In the genomic region with DNA sequence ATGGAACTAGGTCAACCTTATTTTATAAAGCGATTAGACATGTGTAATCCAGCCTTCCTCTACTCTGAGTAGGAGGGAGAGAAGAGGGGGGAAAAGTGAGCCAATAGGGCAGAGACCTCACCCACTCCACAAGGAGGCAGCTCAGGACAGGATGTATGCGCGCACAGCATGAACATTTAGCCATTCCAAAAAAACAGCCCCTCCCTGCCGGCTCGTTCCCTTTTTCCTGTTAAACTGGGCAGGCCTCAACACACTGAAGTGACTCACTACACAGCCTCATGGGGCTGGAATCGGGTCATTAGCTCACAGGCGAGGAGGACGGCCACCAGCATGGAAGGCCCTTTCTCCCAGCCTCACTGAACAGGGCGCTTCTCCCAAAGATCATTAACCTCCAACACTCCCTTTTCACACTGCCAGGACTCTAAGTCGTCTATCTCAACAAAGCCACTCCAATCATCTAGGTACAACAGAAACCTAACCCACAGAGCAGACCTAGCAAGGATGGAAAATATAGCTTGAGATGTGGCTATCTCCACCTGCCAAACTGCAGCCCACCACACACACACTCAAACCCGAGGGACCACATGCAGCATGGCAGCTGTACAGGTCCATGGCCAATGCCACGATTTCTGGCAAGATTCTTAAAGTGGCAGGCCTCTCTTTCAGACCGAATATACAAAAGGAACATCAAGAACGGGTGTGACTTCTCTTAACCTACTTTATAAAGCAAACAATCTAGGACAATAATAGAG, we compare ENCODE assay signal across 7 mouse cellular contexts. TPM values are rescaled to one million over a fixed set of nuclear protein-coding genes. Genes with fewer than 3 reads are reported as not detected.
A peak's percentile ranks its signal among the peaks of the same experiment; 100 is the strongest.
DNase-seq lines count a peak whose midpoint lies in the region; ATAC-seq and TF ChIP-seq lines count a peak whose summit lies in the region.

No protein-coding gene starts in this region.

- no peak overlapping the region for H3K4me2 ChIP-seq in forebrain, embryonic 11.5 days (ENCODE audit: low read depth, low read length, severe bottlenecking)
- H3K4me2 ChIP-seq in hindbrain, embryonic 14.5 days (replicated peaks): 0 out of 2 replicates have a peak overlapping the region, but pooled peaks have one; percentile 0
- H3K4me2 ChIP-seq in lung, embryonic 14.5 days: no peak overlapping the region

- no peaks in the 10 kb centered on the region for H3K27me3 ChIP-seq in G1E (ENCODE audit: insufficient read depth, low read length)
- H3K27me3 ChIP-seq in forebrain, embryonic 11.5 days (ENCODE audit: control insufficient read depth, insufficient read depth, low read length): no peaks in the 10 kb centered on the region
- no peaks in the 10 kb centered on the region for H3K27me3 ChIP-seq in hindbrain, embryonic 14.5 days (ENCODE audit: control insufficient read depth, insufficient read depth, low read length)
- H3K27me3 ChIP-seq in lung, embryonic 14.5 days (ENCODE audit: insufficient read depth, low read length): no peaks in the 10 kb centered on the region

- peaks cover 60% of the 10 kb centered on the region for H3K4me1 ChIP-seq in G1E (ENCODE audit: insufficient read depth, low read depth, low read length)
- peaks cover 3% of the 10 kb centered on the region; the same call in 1 of the 2 replicates for H3K4me1 ChIP-seq in forebrain, embryonic 11.5 days (replicated peaks; ENCODE audit: control insufficient read depth, insufficient read depth, low read length)
- peaks cover 28% of the 10 kb centered on the region for H3K4me1 ChIP-seq in hindbrain, embryonic 14.5 days (replicated peaks; ENCODE audit: control insufficient read depth, insufficient read depth, low read length)
- H3K4me1 ChIP-seq in lung, embryonic 14.5 days (ENCODE audit: insufficient read depth): 0 out of 2 replicates have a peak, but pooled peaks cover 4% of the 10 kb centered on the region

- WGBS in forebrain, embryonic 11.5 days: 58% methylated on average over 14 of the region's 14 CpGs
- 38% methylated on average over 14 of the region's 14 CpGs for WGBS in hindbrain, embryonic 14.5 days
- 51% methylated on average over 14 of the region's 14 CpGs for WGBS in lung, embryonic 14.5 days

- H3K27ac ChIP-seq in forebrain, embryonic 11.5 days (ENCODE audit: low read depth, low read length): no peak overlapping the region
- H3K27ac ChIP-seq in hindbrain, embryonic 14.5 days: no peak overlapping the region
- H3K27ac ChIP-seq in lung, embryonic 14.5 days (ENCODE audit: low read depth): no peak overlapping the region

- peak overlapping the region; percentile 49; the same call in 1 of the 2 replicates for H3K4me3 ChIP-seq in G1E (ENCODE audit: low read depth, low read length)
- no peak overlapping the region for H3K4me3 ChIP-seq in forebrain, embryonic 11.5 days (ENCODE audit: low read depth, low read length)
- H3K4me3 ChIP-seq in hindbrain, embryonic 14.5 days (replicated peaks; ENCODE audit: low read length): no peak overlapping the region
- H3K4me3 ChIP-seq in lung, embryonic 14.5 days (ENCODE audit: low read depth, low read length): no peak overlapping the region

- H3K36me3 ChIP-seq in G1E (replicated peaks): peaks cover 78% of the 10 kb centered on the region
- no peaks in the 10 kb centered on the region; the same call in 1 of the 2 replicates for H3K36me3 ChIP-seq in forebrain, embryonic 11.5 days (ENCODE audit: control insufficient read depth, insufficient read depth, low read length)
- H3K36me3 ChIP-seq in hindbrain, embryonic 14.5 days (replicated peaks; ENCODE audit: control insufficient read depth, insufficient read depth): peaks cover 32% of the 10 kb centered on the region
- H3K36me3 ChIP-seq in lung, embryonic 14.5 days (ENCODE audit: insufficient read depth): peaks cover 40% of the 10 kb centered on the region

- no peaks in the 10 kb centered on the region for H3K9me3 ChIP-seq in G1E (replicated peaks)
- no peaks in the 10 kb centered on the region for H3K9me3 ChIP-seq in forebrain, embryonic 11.5 days (ENCODE audit: control insufficient read depth, low read length)
- no peaks in the 10 kb centered on the region for H3K9me3 ChIP-seq in hindbrain, embryonic 14.5 days (ENCODE audit: control insufficient read depth, low read length)
- H3K9me3 ChIP-seq in lung, embryonic 14.5 days (ENCODE audit: low read depth, low read length): no peaks in the 10 kb centered on the region

- no peak for ATAC-seq in G1E (ENCODE audit: extremely low read depth, insufficient number of reproducible peaks, low FRiP score, poor library complexity, severe bottlenecking)
- 0 out of 2 replicates have a peak, but pooled peaks have one; percentile 37 for ATAC-seq in forebrain, embryonic 11.5 days (replicated peaks; ENCODE audit: low FRiP score)
- ATAC-seq in hindbrain, embryonic 14.5 days (ENCODE audit: low FRiP score): peak; percentile 52; the same call in 1 of the 2 replicates
- peak; percentile 42; the same call in 1 of the 2 replicates for ATAC-seq in lung, embryonic 14.5 days (ENCODE audit: insufficient read depth)
- ATAC-seq in megakaryocyte, adult 5-6 weeks (ENCODE audit: poor library complexity, severe bottlenecking): no peak

- no peak for TF ChIP-seq CTCF in G1E (IDR thresholded peaks at IDR 0.05; ENCODE audit: low read depth, low read length)
- peak; percentile 18; the same call in 1 of the 2 replicates for TF ChIP-seq CTCF in lung, embryonic 14.5 days (IDR thresholded peaks at IDR 0.05; ENCODE audit: low read depth)

- no peak for DNase-seq in G1E (ENCODE audit: low spot score)
- peak; percentile 47 to 81 for DNase-seq in adrenal gland, adult (ENCODE audit: inconsistent age in 2 of 2, low spot score in 1 of 2)
- no peak for DNase-seq in forebrain, embryonic 11.5 days (ENCODE audit: low spot score)
- DNase-seq in hindbrain, embryonic 14.5 days (ENCODE audit: low spot score): no peak
- DNase-seq in lung, embryonic 14.5 days: peak; percentile 25
- DNase-seq in urinary bladder, postnatal 14 days (ENCODE audit: low spot score): peak; percentile 85

- H3K9ac ChIP-seq in forebrain, embryonic 11.5 days (ENCODE audit: low read length): no peak overlapping the region
- H3K9ac ChIP-seq in hindbrain, embryonic 14.5 days: peak overlapping the region; percentile 31
- no peak overlapping the region for H3K9ac ChIP-seq in lung, embryonic 14.5 days

RNA-seq across cellular contexts. Expression of a gene that starts 5.9 kb away (rescaled TPM):
- 1,065 and 1,295 TPM in 2 replicates for total RNA-seq in G1E (2014; fragmentation: Nextera tagmentation)
- total RNA-seq in G1E (2017): 308 and 391 TPM in 2 replicates
- 1,477 and 1,552 TPM in 2 replicates for polyA plus RNA-seq in G1E (2012)
- 42.5 and 49.4 TPM in 2 replicates for polyA plus RNA-seq in forebrain, embryonic 11.5 days (2014; fragmentation: Nextera tagmentation; extraction: Ambion mirVana)
- polyA plus RNA-seq in hindbrain, embryonic 14.5 days (2014; fragmentation: Nextera tagmentation; extraction: Ambion mirVana): 30.6 and 33.4 TPM in 2 replicates
- polyA plus RNA-seq in lung, embryonic 14.5 days (2014; fragmentation: Nextera tagmentation; extraction: Ambion mirVana): 59.1 and 65.1 TPM in 2 replicates
- total RNA-seq in megakaryocyte, adult 5-6 weeks (2015): 198 and 202 TPM in 2 replicates
- total RNA-seq in megakaryocyte, adult 5-6 weeks (2017): 215 and 291 TPM in 2 replicates

RNA-seq across cellular contexts. Expression of a gene that starts 29.0 kb away (rescaled TPM):
- total RNA-seq in G1E (2014; fragmentation: Nextera tagmentation): 0.23 TPM in 1 of 2 replicates, not detected in the other
- 0.27 and 0.35 TPM in 2 replicates for total RNA-seq in G1E (2017)
- polyA plus RNA-seq in G1E (2012): not detected in 2 replicates
- 0.91 and 1.4 TPM in 2 replicates for polyA plus RNA-seq in forebrain, embryonic 11.5 days (2014; fragmentation: Nextera tagmentation; extraction: Ambion mirVana)
- 4.3 and 4.9 TPM in 2 replicates for polyA plus RNA-seq in hindbrain, embryonic 14.5 days (2014; fragmentation: Nextera tagmentation; extraction: Ambion mirVana)
- 1.5 and 1.7 TPM in 2 replicates for polyA plus RNA-seq in lung, embryonic 14.5 days (2014; fragmentation: Nextera tagmentation; extraction: Ambion mirVana)
- total RNA-seq in megakaryocyte, adult 5-6 weeks (2015): 0.59 and 1.7 TPM in 2 replicates
- total RNA-seq in megakaryocyte, adult 5-6 weeks (2017): 1.1 and 1.3 TPM in 2 replicates

Comparison
In these comparisons a context has a peak if more than half of its experiments do, and no peak if none do; other contexts are left out.
1. ATAC-seq: peak in forebrain, embryonic 11.5 days (single experiment), hindbrain, embryonic 14.5 days (single experiment) and lung, embryonic 14.5 days (single experiment); none in G1E (single experiment) and megakaryocyte, adult 5-6 weeks (single experiment).
2. DNase-seq: peak in adrenal gland, adult (2 of 2), lung, embryonic 14.5 days (single experiment) and urinary bladder, postnatal 14 days (single experiment); none in G1E (single experiment), forebrain, embryonic 11.5 days (single experiment) and hindbrain, embryonic 14.5 days (single experiment).
3. RNA of a gene that starts 5.9 kb away (polyA plus RNA-seq): 1,477 to 1,552 TPM in G1E; 59.1 to 65.1 TPM in lung, embryonic 14.5 days, 42.5 to 49.4 TPM in forebrain, embryonic 11.5 days and 30.6 to 33.4 TPM in hindbrain, embryonic 14.5 days; every median in the first group is over 10 times any median in the second.